Mouse (Mus musculus) G1E (cell line): ENCODE results near the gene Pdlim5. TPM values are rescaled to one million over a fixed set of nuclear protein-coding genes. Genes with fewer than 3 reads are reported as not detected.

Experiments used
- ATAC-seq: 2 replicates; pipeline ENCODE4 v1.8.0; 2016; ENCODE audit warnings: mild to moderate bottlenecking; ENCODE audit not compliant: insufficient number of reproducible peaks, poor library complexity, low FRiP score, severe bottlenecking; ENCODE audit errors: extremely low read depth
- DNase-seq: peaks from one replicate; pipeline ENCODE4 v3.0.0; 2012; ENCODE audit warnings: low spot score
- H3K27me3 ChIP-seq: 2 replicates; pipeline ENCODE4 v1.6.1; 2012; ENCODE audit warnings: mild to moderate bottlenecking, low read length, inconsistent platforms; ENCODE audit not compliant: insufficient read depth
- H3K36me3 ChIP-seq: replicated peaks from 2 replicates; pipeline ENCODE3; 2012; ENCODE audit warnings: mild to moderate bottlenecking, inconsistent platforms
- H3K4me1 ChIP-seq: 2 replicates; pipeline ENCODE4 v1.6.1; 2012; ENCODE audit warnings: low read depth, low read length, inconsistent platforms, mixed read lengths; ENCODE audit not compliant: insufficient read depth
- H3K4me3 ChIP-seq: 2 replicates; pipeline ENCODE4 v1.5.1; 2012; ENCODE audit warnings: low read depth, mild to moderate bottlenecking, inconsistent platforms, low read length, moderate library complexity, mixed read lengths
- H3K9me3 ChIP-seq: replicated peaks from 2 replicates; pipeline ENCODE4 v1.6.1; 2012; ENCODE audit warnings: inconsistent platforms
- CTCF ChIP-seq: IDR thresholded peaks from 2 replicates; pipeline ENCODE4 v1.5.1; 2012; ENCODE audit warnings: low read depth, low read length, inconsistent platforms, mixed read lengths
- GATA1 ChIP-seq: IDR thresholded peaks from 2 replicates; pipeline ENCODE4 v1.6.1; 2012; ENCODE audit warnings: borderline replicate concordance, low read length, inconsistent platforms, mixed read lengths
- GATA2 ChIP-seq: IDR thresholded peaks from 2 replicates; pipeline ENCODE4 v1.6.1; 2012; ENCODE audit warnings: low read depth, low read length, inconsistent platforms, borderline replicate concordance
- POLR2AphosphoS5 ChIP-seq: IDR thresholded peaks from 2 replicates; pipeline ENCODE4 v1.6.1; 2012; ENCODE audit warnings: low read depth, low read length, inconsistent platforms; ENCODE audit not compliant: insufficient replicate concordance
- TAL1 ChIP-seq: conservative IDR thresholded peaks from 2 replicates; pipeline ENCODE4 v1.6.1; 2012; ENCODE audit warnings: low read depth, low read length, inconsistent platforms, mixed read lengths
- polyA plus RNA-seq: library from polyadenylated mRNA; stranded (reverse); fragments of >175 nt; gene quantifications from 2 replicates; pipeline ENCODE4 v1.2.3, GENCODE M21; 2012
- total RNA-seq, 2 experiments: library from RNA; stranded (forward) in 1 of 2; stranded (reverse) in 1 of 2; fragments of 200-1000 nt in 1 of 2; fragments of >200 nt in 1 of 2; fragmentation: Nextera tagmentation in 1 of 2; gene quantifications; 2 replicates each; pipeline ENCODE4 v1.2.3; 2014 to 2017

Gene Pdlim5
- total and polyA plus RNA-seq, 3 experiments: 32.5 to 55.7 (median 33.4) TPM

GRCm38 (mm10) chr3:142388189-142388588 is 7.3 kb downstream of the Pdlim5 start:
- Histone ChIP-seq H3K27me3 (no peaks in the 10 kb centered on the region), H3K4me3 (no peak overlapping the region), H3K4me1 (no peaks in the 10 kb centered on the region; the same call in 1 of the 2 replicates), H3K36me3 (peaks cover 30% of the 10 kb centered on the region), H3K9me3 (no peaks in the 10 kb centered on the region)
- DNase-seq (no peak), ATAC-seq (no peak)
- TF ChIP-seq TAL1: no peak
- no peak for TF ChIP-seq CTCF
- TF ChIP-seq GATA1: no peak
- no peak for TF ChIP-seq GATA2
- TF ChIP-seq POLR2AphosphoS5: no peak

- no peak for ATAC-seq
- Histone ChIP-seq H3K4me1 (no peaks in the 10 kb centered on the region; the same call in 1 of the 2 replicates), H3K36me3 (peaks cover 29% of the 10 kb centered on the region)
Measured at GRCm38 (mm10) chr3:142386505-142386904, 9.0 kb downstream of the Pdlim5 start.

GRCm38 (mm10) chr3:142385690-142386089 is 9.8 kb downstream of the Pdlim5 start:
- peaks cover 25% of the 10 kb centered on the region for H3K36me3 ChIP-seq
- no peak for TF ChIP-seq GATA1
- no peak for TF ChIP-seq GATA2
- TF ChIP-seq TAL1: no peak
- no peak for TF ChIP-seq CTCF
- TF ChIP-seq POLR2AphosphoS5: no peak
- no peaks in the 10 kb centered on the region; the same call in 1 of the 2 replicates for H3K4me1 ChIP-seq
- H3K27me3 ChIP-seq: no peaks in the 10 kb centered on the region
- no peaks in the 10 kb centered on the region for H3K9me3 ChIP-seq
- ATAC-seq (no peak), DNase-seq (no peak)
- no peak overlapping the region for H3K4me3 ChIP-seq

More at GRCm38 (mm10) chr3:142386505-142386904, 9.0 kb downstream of the Pdlim5 start:
- TF ChIP-seq CTCF (no peak), GATA2 (no peak), GATA1 (no peak), POLR2AphosphoS5 (no peak), TAL1 (no peak)
- no peaks in the 10 kb centered on the region for H3K27me3 ChIP-seq
- no peak overlapping the region for H3K4me3 ChIP-seq
- no peaks in the 10 kb centered on the region for H3K9me3 ChIP-seq
- DNase-seq: no peak

- DNase-seq: no peak
- no peak for ATAC-seq
- Histone ChIP-seq H3K4me1 (no peaks in the 10 kb centered on the region), H3K9me3 (no peaks in the 10 kb centered on the region), H3K27me3 (no peaks in the 10 kb centered on the region), H3K36me3 (peaks cover 17% of the 10 kb centered on the region), H3K4me3 (no peak overlapping the region)
- TF ChIP-seq TAL1: no peak
- no peak for TF ChIP-seq GATA2
- no peak for TF ChIP-seq GATA1
- TF ChIP-seq CTCF: no peak
- TF ChIP-seq POLR2AphosphoS5: no peak
Measured at GRCm38 (mm10) chr3:142376638-142377037, 18.9 kb downstream of the Pdlim5 start.

- no peak for ATAC-seq
- H3K27me3 ChIP-seq: no peaks in the 10 kb centered on the region
- no peak for DNase-seq
Measured at GRCm38 (mm10) chr3:142375106-142375505, 20.4 kb downstream of the Pdlim5 start.

GRCm38 (mm10) chr3:142372465-142373147 is 22.9 kb downstream of the Pdlim5 start:
- H3K4me3 ChIP-seq: no peak overlapping the region
- DNase-seq (no peak), ATAC-seq (no peak)
- H3K4me1 ChIP-seq: no peaks in the 10 kb centered on the region
- no peaks in the 10 kb centered on the region for H3K9me3 ChIP-seq
- H3K27me3 ChIP-seq: no peaks in the 10 kb centered on the region
- H3K36me3 ChIP-seq: peaks cover 9% of the 10 kb centered on the region
- TF ChIP-seq GATA2 (no peak), GATA1 (no peak), CTCF (no peak)

More at GRCm38 (mm10) chr3:142375106-142375505, 20.4 kb downstream of the Pdlim5 start:
- Histone ChIP-seq H3K4me1 (no peaks in the 10 kb centered on the region), H3K4me3 (no peak overlapping the region), H3K36me3 (peaks cover 16% of the 10 kb centered on the region), H3K9me3 (no peaks in the 10 kb centered on the region)
- TF ChIP-seq POLR2AphosphoS5 (no peak), GATA2 (no peak), TAL1 (no peak), CTCF (no peak), GATA1 (no peak)
